Mouse (Mus musculus): ENCODE results near the gene Kalrn.

- TF ChIP-seq TAL1 (IDR thresholded peaks at IDR 0.05; ENCODE audit: low read length) (no peak), GATA1 (IDR thresholded peaks at IDR 0.05; ENCODE audit: low read length) (no peak)
These were observed 637.9 kb downstream of the Kalrn start for GRCm38 (mm10) chr16:33935407-33935785.
